Mouse (Mus musculus) embryonic facial prominence, embryonic 13.5 days (tissue): Measurements from ENCODE around the gene Gm29609. TPM values are rescaled to one million over a fixed set of nuclear protein-coding genes. Genes with fewer than 3 reads are reported as not detected.
A peak's percentile ranks its signal among the peaks of the same experiment; 100 is the strongest.
"Not testable (repeated sequence)": the region's sequence is repeated elsewhere in the genome, so short reads cannot be mapped to it uniquely, and the experiment has no call there.

Experiments
- ATAC-seq: fragments of 200-750 bp; cut with Nextera tagmentation; 2 replicates; pipeline ENCODE4 v1.8.0; 2017; ENCODE audit warnings: low read depth; ENCODE audit not compliant: insufficient number of reproducible peaks, insufficient read depth, low FRiP score, low TSS enrichment
- H3K27ac ChIP-seq: fragments of 300-500 bp; sonication (generic); 2 replicates; pipeline ENCODE4 v1.5.1; 2015; ENCODE audit warnings: moderate library complexity, mild to moderate bottlenecking, inconsistent platforms
- H3K27me3 ChIP-seq: fragments of 300-500 bp; sonication (generic); 2 replicates; pipeline ENCODE4 v1.6.1; 2015; ENCODE audit warnings: mild to moderate bottlenecking, inconsistent platforms
- H3K36me3 ChIP-seq: fragments of 300-500 bp; sonication (generic); 2 replicates; pipeline ENCODE4 v1.6.1; 2015; ENCODE audit warnings: mild to moderate bottlenecking, inconsistent platforms
- H3K4me1 ChIP-seq: fragments of 300-500 bp; sonication (generic); 2 replicates; pipeline ENCODE4 v1.6.1; 2015; ENCODE audit warnings: inconsistent platforms
- H3K4me2 ChIP-seq: fragments of 300-500 bp; sonication (generic); 2 replicates; pipeline ENCODE4 v1.6.1; 2015; ENCODE audit warnings: moderate library complexity, mild to moderate bottlenecking, inconsistent platforms
- H3K4me3 ChIP-seq: fragments of 300-500 bp; sonication (generic); 2 replicates; pipeline ENCODE4 v1.5.1; 2015; ENCODE audit warnings: mild to moderate bottlenecking, inconsistent platforms
- H3K9ac ChIP-seq: fragments of 300-500 bp; sonication (generic); 2 replicates; pipeline ENCODE4 v1.6.1; 2015; ENCODE audit warnings: mild to moderate bottlenecking, inconsistent platforms
- H3K9me3 ChIP-seq: fragments of 300-500 bp; sonication (generic); 2 replicates; pipeline ENCODE4 v1.6.1; 2016; ENCODE audit warnings: inconsistent platforms
- WGBS: fragments of 180-500 bp; shearing (Covaris S2); methylation state at CpG from one replicate; pipeline ENCODE4 v1.1.7; 2015; ENCODE audit warnings: mixed read lengths; 5-methylcytosine and 5-hydroxymethylcytosine counted together
- polyA plus RNA-seq: library from polyadenylated mRNA; unstranded; fragments of >200 nt; fragmentation: Nextera tagmentation; extraction: Ambion mirVana; gene quantifications from 2 replicates; pipeline ENCODE4 v1.2.1, GENCODE M21; 2015

The Gm29609 gene
- 0.41 and 2.6 TPM in 2 replicates for polyA plus RNA-seq

GRCm38 (mm10) chr5:31179766-31180630 lies at the start of gene Gm29609, which contains the start of gene Gtf3c2:
TSS of gene Gm29609 (minus strand) at chr5:31179911.
TSS of gene Gtf3c2 (minus strand) at chr5:31180144.
- Histone ChIP-seq H3K9ac (peak within 1 kb of the TSS; percentile 87), H3K4me3 (peak within 1 kb of the TSS; percentile 86), H3K9me3 (no peaks in the 10 kb centered on the region), H3K36me3 (peaks cover 7% of the 10 kb centered on the region; the same call in 1 of the 2 replicates), H3K27ac (peak within 1 kb of the TSS; percentile 99), H3K4me1 (peaks cover 12% of the 10 kb centered on the region), H3K27me3 (no peaks in the 10 kb centered on the region), H3K4me2 (peak within 1 kb of the TSS; percentile 94)
- WGBS = under 1% methylated on average over 59 of the region's 59 CpGs
- peak; percentile 97 for ATAC-seq

GRCm38 (mm10) chr5:31226641-31227040 lies 46.9 kb upstream of the Gm29609 start:
- no peak for ATAC-seq
- H3K27me3 ChIP-seq = no peaks in the 10 kb centered on the region
- peaks cover 5% of the 10 kb centered on the region; the same call in 1 of the 2 replicates for H3K4me1 ChIP-seq
- no peak overlapping the region for H3K4me2 ChIP-seq
- no peak overlapping the region for H3K9ac ChIP-seq
- WGBS = 74% methylated on average over 1 of the region's 1 CpGs
- H3K36me3 ChIP-seq = no peaks in the 10 kb centered on the region
- no peaks in the 10 kb centered on the region for H3K9me3 ChIP-seq
- no peak overlapping the region for H3K4me3 ChIP-seq
- no peak overlapping the region for H3K27ac ChIP-seq

GRCm38 (mm10) chr5:31222696-31223095 lies 43.0 kb upstream of the Gm29609 start:
- no peak for ATAC-seq
- Histone ChIP-seq H3K9ac (no peak overlapping the region), H3K27me3 (no peaks in the 10 kb centered on the region), H3K4me1 (peaks cover 16% of the 10 kb centered on the region), H3K4me3 (no peak overlapping the region), H3K36me3 (no peaks in the 10 kb centered on the region), H3K4me2 (no peak overlapping the region), H3K27ac (no peak overlapping the region), H3K9me3 (no peaks in the 10 kb centered on the region)
- 87% methylated on average over 9 of the region's 9 CpGs for WGBS

GRCm38 (mm10) chr5:31221304-31221945 lies 41.7 kb upstream of the Gm29609 start:
- peaks cover 16% of the 10 kb centered on the region for H3K4me1 ChIP-seq
- H3K27ac ChIP-seq = peak overlapping the region; percentile 94
- ATAC-seq = no peak
- no peaks in the 10 kb centered on the region for H3K9me3 ChIP-seq
- peak overlapping the region; percentile 99 for H3K4me3 ChIP-seq
- 9% methylated on average over 11 of the region's 11 CpGs for WGBS
- no peaks in the 10 kb centered on the region for H3K36me3 ChIP-seq
- H3K9ac ChIP-seq = peak overlapping the region; percentile 93
- peak overlapping the region; percentile 81 for H3K4me2 ChIP-seq
- no peaks in the 10 kb centered on the region for H3K27me3 ChIP-seq

GRCm38 (mm10) chr5:31220448-31221303 lies 41.0 kb upstream of the Gm29609 start, which contains the start of gene Ppm1g:
TSS of gene Ppm1g (minus strand) at chr5:31220687.
- under 1% methylated on average over 70 of the region's 70 CpGs for WGBS
- Histone ChIP-seq H3K4me1 (peaks cover 16% of the 10 kb centered on the region), H3K27ac (peak within 1 kb of the TSS; percentile 94), H3K27me3 (no peaks in the 10 kb centered on the region), H3K36me3 (no peaks in the 10 kb centered on the region), H3K4me3 (peak within 1 kb of the TSS; percentile 99), H3K9me3 (no peaks in the 10 kb centered on the region), H3K4me2 (peak within 1 kb of the TSS; percentile 81), H3K9ac (peak within 1 kb of the TSS; percentile 93)
- peak; percentile 92 for ATAC-seq

GRCm38 (mm10) chr5:31219911-31220447 lies 40.3 kb upstream of the Gm29609 start:
- Histone ChIP-seq H3K27me3 (no peaks in the 10 kb centered on the region), H3K4me3 (peak overlapping the region; percentile 99), H3K9ac (peak overlapping the region; percentile 93), H3K27ac (peak overlapping the region; percentile 94), H3K4me2 (peak overlapping the region; percentile 81), H3K4me1 (peaks cover 16% of the 10 kb centered on the region), H3K9me3 (no peaks in the 10 kb centered on the region), H3K36me3 (no peaks in the 10 kb centered on the region)
- WGBS = 1% methylated on average over 40 of the region's 40 CpGs
- peak; percentile 34 for ATAC-seq

GRCm38 (mm10) chr5:31219474-31219873 lies 39.8 kb upstream of the Gm29609 start:
- Histone ChIP-seq H3K4me1 (peaks cover 16% of the 10 kb centered on the region), H3K9ac (peak overlapping the region; percentile 93), H3K4me3 (peak overlapping the region; percentile 99), H3K27ac (peak overlapping the region; percentile 94), H3K4me2 (peak overlapping the region; percentile 81), H3K27me3 (no peaks in the 10 kb centered on the region), H3K9me3 (no peaks in the 10 kb centered on the region), H3K36me3 (no peaks in the 10 kb centered on the region)
- no peak for ATAC-seq
- WGBS = under 1% methylated on average over 11 of the region's 11 CpGs

- WGBS = 0% methylated on average over 2 of the region's 2 CpGs
Observed at GRCm38 (mm10) chr5:31219070-31219469, 39.4 kb upstream of the Gm29609 start.

GRCm38 (mm10) chr5:31218294-31218693 lies 38.6 kb upstream of the Gm29609 start:
- Histone ChIP-seq H3K4me2 (no peak overlapping the region), H3K4me3 (no peak overlapping the region)

More at GRCm38 (mm10) chr5:31219070-31219469, 39.4 kb upstream of the Gm29609 start:
- Histone ChIP-seq H3K36me3 (no peaks in the 10 kb centered on the region), H3K4me3 (peak overlapping the region; percentile 99), H3K4me1 (peaks cover 16% of the 10 kb centered on the region), H3K9me3 (no peaks in the 10 kb centered on the region), H3K4me2 (peak overlapping the region; percentile 81), H3K9ac (0 out of 2 replicates have a peak overlapping the region, but pooled peaks have one; percentile 21), H3K27ac (no peak overlapping the region), H3K27me3 (no peaks in the 10 kb centered on the region)
- ATAC-seq = no peak

GRCm38 (mm10) chr5:31216554-31216953 lies 36.8 kb upstream of the Gm29609 start:
- H3K4me1 ChIP-seq = peaks cover 11% of the 10 kb centered on the region
- H3K9me3 ChIP-seq, ATAC-seq, H3K4me2 ChIP-seq, H3K27me3 ChIP-seq, H3K9ac ChIP-seq, H3K27ac ChIP-seq, H3K4me3 ChIP-seq, H3K36me3 ChIP-seq: not testable (repeated sequence)
- WGBS = 90% methylated on average over 6 of the region's 6 CpGs

More at GRCm38 (mm10) chr5:31218294-31218693, 38.6 kb upstream of the Gm29609 start:
- Histone ChIP-seq H3K4me1 (peaks cover 16% of the 10 kb centered on the region), H3K9me3 (no peaks in the 10 kb centered on the region), H3K27me3 (no peaks in the 10 kb centered on the region), H3K36me3 (no peaks in the 10 kb centered on the region), H3K27ac (no peak overlapping the region), H3K9ac (no peak overlapping the region)
- ATAC-seq = no peak
- WGBS = 76% methylated on average over 7 of the region's 7 CpGs
